Mouse (Mus musculus) embryonic facial prominence, embryonic 11.5 days (tissue): ENCODE measurements at regions not wholly inside any gene's neighbourhood (a gene's known extent, or its start where the extent isn't known, plus 50 kb on each side); places are given as distances from the start of the nearest gene placed in this dataset.
A peak's percentile ranks its signal among the peaks of the same experiment; 100 is the strongest.

ENCODE experiments used
- ATAC-seq: fragments of 200-750 bp; cut with Nextera tagmentation; replicated peaks from 2 replicates; pipeline ENCODE4 v1.8.0; 2017; ENCODE audit warnings: low read depth; ENCODE audit not compliant: insufficient number of reproducible peaks, low FRiP score, low TSS enrichment
- DNase-seq: peaks from one replicate; pipeline ENCODE4 v3.0.0-alpha.2; 2015; ENCODE audit warnings: low spot score
- H3K27ac ChIP-seq: fragments of 300-500 bp; sonication (generic); replicated peaks from 2 replicates; pipeline ENCODE4 v1.5.1; 2014; ENCODE audit warnings: mild to moderate bottlenecking, low read depth, low read length, control low read depth
- H3K27me3 ChIP-seq: fragments of 300-500 bp; sonication (generic); 2 replicates; pipeline ENCODE4 v1.6.1; 2014; ENCODE audit warnings: mild to moderate bottlenecking, low read length, moderate library complexity, mixed read lengths; ENCODE audit not compliant: control insufficient read depth, insufficient read depth
- H3K36me3 ChIP-seq: fragments of 300-500 bp; sonication (generic); replicated peaks from 2 replicates; pipeline ENCODE4 v1.6.1; 2014; ENCODE audit warnings: low read depth, mild to moderate bottlenecking, low read length, moderate library complexity, mixed read lengths; ENCODE audit not compliant: control insufficient read depth, insufficient read depth
- H3K4me1 ChIP-seq: fragments of 300-500 bp; sonication (generic); 2 replicates; pipeline ENCODE4 v1.6.1; 2014; ENCODE audit warnings: low read length, mixed read lengths; ENCODE audit not compliant: control insufficient read depth, insufficient read depth
- H3K4me2 ChIP-seq: fragments of 300-500 bp; sonication (generic); 2 replicates; pipeline ENCODE4 v1.6.1; 2014; ENCODE audit warnings: low read depth, mild to moderate bottlenecking, control low read depth, low read length, moderate library complexity
- H3K4me3 ChIP-seq: fragments of 300-500 bp; sonication (generic); 2 replicates; pipeline ENCODE4 v1.5.1; 2014; ENCODE audit warnings: low read depth, low read length, control low read depth
- H3K9ac ChIP-seq: fragments of 300-500 bp; sonication (generic); replicated peaks from 2 replicates; pipeline ENCODE4 v1.6.1; 2014; ENCODE audit warnings: mild to moderate bottlenecking, control low read depth, low read length
- H3K9me3 ChIP-seq: fragments of 300-500 bp; sonication (generic); replicated peaks from 2 replicates; pipeline ENCODE4 v1.6.1; 2016; ENCODE audit warnings: mild to moderate bottlenecking, low read length, inconsistent platforms, mixed read lengths; ENCODE audit not compliant: control insufficient read depth
- WGBS: fragments of 180-500 bp; shearing (Covaris S2); extraction: QIAGEN DNeasy Blood & Tissue Kit; methylation state at CpG from one replicate; pipeline ENCODE4 v1.1.7; 2014; 5-methylcytosine and 5-hydroxymethylcytosine counted together

DNA sequence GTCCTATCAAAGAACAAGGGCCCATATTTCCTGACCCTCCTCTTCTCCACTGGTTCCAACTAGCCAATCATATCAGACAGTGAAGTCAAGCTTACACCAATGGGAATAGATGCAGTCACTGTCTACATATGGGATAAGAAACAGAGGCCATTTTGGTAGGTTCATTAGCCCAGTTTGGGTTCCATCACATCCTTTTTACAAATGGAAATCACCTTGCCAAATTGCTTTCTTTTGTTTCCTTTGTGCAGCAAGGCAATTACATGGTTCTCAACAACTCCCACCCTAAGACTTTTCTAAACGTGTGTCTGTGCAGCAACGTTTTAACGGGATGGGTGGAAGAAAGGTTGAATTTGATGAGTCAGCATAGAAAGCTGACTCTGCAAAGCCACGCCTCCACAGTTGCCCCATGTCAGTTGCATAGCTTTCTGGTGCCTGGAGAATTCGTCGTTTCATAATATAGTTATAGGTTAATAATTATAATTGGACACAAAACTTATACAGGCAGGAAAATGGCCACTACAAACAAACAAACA, 177.3 kb downstream of the Basp1 start:
- Histone ChIP-seq H3K27me3 (no peaks in the 10 kb centered on the region), H3K9me3 (no peaks in the 10 kb centered on the region), H3K9ac (no peak overlapping the region), H3K4me1 (no peaks in the 10 kb centered on the region), H3K4me2 (no peak overlapping the region), H3K27ac (no peak overlapping the region), H3K4me3 (no peak overlapping the region), H3K36me3 (no peaks in the 10 kb centered on the region)
- WGBS = 90% methylated on average over 6 of the region's 6 CpGs
- no peak for DNase-seq
- no peak for ATAC-seq

DNA sequence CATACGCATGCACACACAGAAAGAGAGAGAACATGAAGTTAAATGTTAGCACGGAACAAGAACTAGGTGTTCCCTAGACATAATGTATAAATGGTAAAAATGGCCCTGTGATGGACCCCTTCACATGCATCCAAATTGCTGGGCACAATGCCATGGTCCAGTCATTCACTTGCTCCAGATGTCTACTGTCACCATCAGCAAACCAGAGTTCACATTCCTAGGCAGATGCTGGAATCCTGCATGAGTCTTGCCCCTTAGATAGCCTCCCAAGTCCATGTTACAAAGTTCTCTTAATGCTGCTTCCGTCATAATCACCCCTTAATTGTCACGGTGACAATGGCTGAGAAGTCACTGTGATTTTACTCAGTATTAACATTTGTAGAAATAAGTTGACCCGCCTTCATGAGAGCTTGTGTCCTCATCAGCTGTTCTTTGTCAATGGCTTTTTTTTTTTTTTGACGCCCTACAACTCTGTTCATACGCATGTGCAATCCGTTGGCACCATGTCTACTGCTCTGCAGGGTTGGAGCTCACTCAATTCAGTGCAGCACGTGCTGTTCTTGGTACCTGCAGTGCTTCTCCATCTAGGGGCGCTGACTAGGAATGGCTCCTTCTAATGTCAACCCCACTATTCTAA, 179.4 kb downstream of the Basp1 start:
- no peak overlapping the region for H3K4me3 ChIP-seq
- 93% methylated on average over 10 of the region's 10 CpGs for WGBS

DNA sequence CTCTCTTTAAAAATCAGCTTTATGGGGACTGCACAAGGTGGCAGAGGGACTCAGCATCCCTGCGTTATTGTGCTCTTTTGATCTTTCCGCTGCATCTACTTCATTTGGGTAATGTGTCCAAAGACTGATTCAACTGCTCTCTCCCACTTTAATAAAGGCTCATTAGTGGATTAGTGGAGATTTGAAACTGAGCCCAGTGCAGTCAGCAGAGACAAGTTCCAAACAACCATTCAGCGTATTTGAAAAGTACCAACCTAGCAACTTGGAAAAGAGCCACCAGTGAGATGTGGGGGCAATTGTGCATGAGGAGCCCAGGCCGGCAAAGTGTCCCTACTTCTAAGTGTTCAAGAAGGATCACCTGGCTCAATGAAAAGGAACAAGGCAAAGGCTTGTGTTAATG, 183.4 kb downstream of the Basp1 start:
- Histone ChIP-seq H3K9ac (no peak overlapping the region), H3K4me1 (no peaks in the 10 kb centered on the region), H3K9me3 (no peaks in the 10 kb centered on the region), H3K36me3 (no peaks in the 10 kb centered on the region), H3K4me2 (no peak overlapping the region), H3K4me3 (no peak overlapping the region), H3K27ac (no peak overlapping the region), H3K27me3 (no peaks in the 10 kb centered on the region)
- no peak for ATAC-seq
- no peak for DNase-seq
- 80% methylated on average over 4 of the region's 4 CpGs for WGBS

More for the DNA sequence above, 179.4 kb downstream of the Basp1 start:
- no peak overlapping the region for H3K4me2 ChIP-seq
- DNase-seq (no peak), ATAC-seq (no peak)
- H3K4me1 ChIP-seq = no peaks in the 10 kb centered on the region
- H3K27me3 ChIP-seq = no peaks in the 10 kb centered on the region
- no peak overlapping the region for H3K9ac ChIP-seq
- no peak overlapping the region for H3K27ac ChIP-seq
- no peaks in the 10 kb centered on the region for H3K36me3 ChIP-seq
- H3K9me3 ChIP-seq = no peaks in the 10 kb centered on the region

DNA sequence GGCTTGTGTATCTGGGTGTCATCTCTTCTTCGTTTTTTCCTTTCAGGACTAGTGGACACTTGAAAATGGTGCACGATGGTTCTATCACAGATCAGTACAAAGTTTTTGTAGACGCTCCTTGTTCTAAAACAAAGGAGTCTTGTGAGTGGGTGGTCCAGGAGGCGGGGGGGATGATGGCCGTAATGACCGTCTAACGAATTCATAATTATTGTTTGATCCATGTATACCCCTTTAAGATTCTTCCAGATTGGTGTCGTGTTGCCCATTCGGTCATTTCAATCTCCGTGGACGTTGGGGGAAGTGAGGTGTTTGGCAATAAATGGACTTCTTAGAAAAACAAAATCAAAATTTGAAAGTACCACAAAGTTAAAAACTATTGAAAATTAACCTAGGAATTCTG, 183.8 kb downstream of the Basp1 start:
- no peaks in the 10 kb centered on the region for H3K27me3 ChIP-seq
- H3K36me3 ChIP-seq = no peaks in the 10 kb centered on the region
- ATAC-seq (no peak), DNase-seq (no peak)
- no peak overlapping the region for H3K4me2 ChIP-seq
- H3K4me3 ChIP-seq = no peak overlapping the region
- 79% methylated on average over 11 of the region's 11 CpGs for WGBS
- H3K4me1 ChIP-seq = no peaks in the 10 kb centered on the region
- no peak overlapping the region for H3K27ac ChIP-seq
- H3K9ac ChIP-seq = no peak overlapping the region
- H3K9me3 ChIP-seq = no peaks in the 10 kb centered on the region

DNA sequence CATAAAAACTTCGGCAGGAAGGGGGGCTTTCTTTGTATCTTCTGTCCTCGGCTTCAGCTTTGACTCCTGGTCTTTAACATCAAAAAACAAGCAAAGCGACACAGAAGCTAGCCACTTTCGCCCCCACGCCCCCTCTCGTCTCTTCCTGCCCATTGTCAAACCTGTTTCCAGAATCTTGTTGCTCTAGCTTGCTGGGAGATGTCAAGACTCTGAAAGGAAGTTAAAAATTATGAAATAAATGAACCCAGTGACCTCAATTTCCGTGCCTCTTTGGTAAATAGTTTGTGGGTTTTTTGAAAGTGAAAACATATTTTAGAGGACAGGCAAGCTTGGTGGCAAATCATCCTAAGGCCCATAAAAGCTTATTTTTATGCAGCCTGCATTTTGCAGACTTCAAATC, 186.1 kb downstream of the Basp1 start:
- no peak overlapping the region for H3K27ac ChIP-seq
- H3K27me3 ChIP-seq = no peaks in the 10 kb centered on the region
- ATAC-seq (no peak), DNase-seq (peak; percentile 4)
- WGBS = 52% methylated on average over 7 of the region's 7 CpGs
- H3K36me3 ChIP-seq = no peaks in the 10 kb centered on the region
- H3K9me3 ChIP-seq = no peaks in the 10 kb centered on the region
- H3K4me1 ChIP-seq = no peaks in the 10 kb centered on the region
- H3K4me2 ChIP-seq = no peak overlapping the region
- H3K9ac ChIP-seq = no peak overlapping the region
- H3K4me3 ChIP-seq = no peak overlapping the region

DNA sequence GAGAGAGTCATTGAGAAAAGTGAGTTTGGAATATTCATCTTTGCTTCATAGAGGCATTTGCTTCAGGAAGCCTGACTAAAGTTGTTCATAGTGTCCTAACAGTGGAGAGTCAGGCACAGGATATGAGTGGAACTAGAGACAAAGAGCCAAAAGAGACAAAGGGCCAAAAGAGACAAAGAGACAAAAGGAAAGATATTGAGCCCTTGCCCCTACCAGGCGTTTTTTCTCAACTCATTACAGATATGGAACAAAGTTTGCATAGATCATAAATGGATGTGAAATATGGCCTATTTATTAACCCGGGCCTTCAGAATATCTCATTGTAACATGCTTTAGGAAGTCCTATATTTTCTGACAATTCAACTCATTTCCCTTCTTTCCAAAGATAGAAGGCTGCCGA, 187.6 kb downstream of the Basp1 start:
- ATAC-seq (no peak), DNase-seq (no peak)
- Histone ChIP-seq H3K36me3 (no peaks in the 10 kb centered on the region), H3K4me1 (no peaks in the 10 kb centered on the region), H3K27ac (no peak overlapping the region), H3K4me2 (no peak overlapping the region), H3K4me3 (no peak overlapping the region), H3K9ac (no peak overlapping the region), H3K9me3 (no peaks in the 10 kb centered on the region), H3K27me3 (no peaks in the 10 kb centered on the region)
- WGBS = 35% methylated on average over 3 of the region's 3 CpGs

DNA sequence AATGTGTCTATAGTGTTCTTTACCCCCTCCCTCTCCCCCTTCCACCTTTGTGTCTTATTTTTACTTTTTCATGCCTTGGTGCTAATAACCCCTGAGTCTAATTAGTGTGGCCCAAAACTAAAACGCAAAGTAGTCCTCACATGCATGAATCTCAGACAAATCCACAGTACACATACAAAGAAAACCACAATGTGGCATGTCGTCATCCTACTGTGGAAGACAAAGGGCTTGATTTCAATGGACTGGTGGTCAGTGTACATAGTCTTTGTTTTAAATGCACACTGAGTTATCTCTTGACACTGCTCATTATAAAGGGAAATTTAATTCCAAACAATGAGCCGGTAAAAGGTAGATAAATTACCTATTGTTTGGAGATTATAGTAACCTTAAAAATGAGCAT, 188.1 kb downstream of the Basp1 start:
- H3K9me3 ChIP-seq = no peaks in the 10 kb centered on the region
- no peak overlapping the region for H3K27ac ChIP-seq
- H3K9ac ChIP-seq = no peak overlapping the region
- no peaks in the 10 kb centered on the region for H3K4me1 ChIP-seq
- no peaks in the 10 kb centered on the region for H3K27me3 ChIP-seq
- H3K4me2 ChIP-seq = no peak overlapping the region
- no peak for ATAC-seq
- no peaks in the 10 kb centered on the region for H3K36me3 ChIP-seq
- WGBS = 73% methylated on average over 3 of the region's 3 CpGs
- DNase-seq = no peak
- H3K4me3 ChIP-seq = no peak overlapping the region

DNA sequence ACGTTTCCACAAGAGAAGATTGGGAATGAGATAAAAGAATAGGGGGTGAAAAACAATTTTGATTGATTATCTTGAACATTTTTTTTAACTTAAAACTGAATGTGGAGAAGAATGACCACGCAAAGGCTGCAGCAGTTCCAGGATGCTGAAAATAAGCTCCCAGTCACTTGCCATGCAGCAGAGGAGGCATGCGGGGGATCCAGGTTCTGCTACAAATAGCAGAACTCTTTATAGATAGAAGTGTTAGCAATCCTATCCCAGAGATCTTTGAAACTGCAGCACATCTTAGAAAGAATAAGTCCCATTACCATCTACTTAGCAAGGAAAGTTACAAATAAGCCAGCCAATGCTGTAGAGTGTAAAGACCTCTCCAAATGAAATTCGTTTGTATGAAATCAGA, 191.8 kb downstream of the Basp1 start:
- ATAC-seq = no peak
- Histone ChIP-seq H3K36me3 (no peaks in the 10 kb centered on the region), H3K9ac (no peak overlapping the region), H3K27ac (no peak overlapping the region), H3K4me2 (no peak overlapping the region), H3K4me1 (no peaks in the 10 kb centered on the region), H3K9me3 (no peaks in the 10 kb centered on the region), H3K27me3 (no peaks in the 10 kb centered on the region), H3K4me3 (no peak overlapping the region)
- WGBS = 81% methylated on average over 4 of the region's 4 CpGs
- DNase-seq = no peak
